Mouse (Mus musculus) adrenal gland, postnatal 4 days (tissue): ENCODE results near the gene Tusc2. TPM values are rescaled to one million over a fixed set of nuclear protein-coding genes. Genes with fewer than 3 reads are reported as not detected.

Experiments used
- DNase-seq, 2 experiments: peaks; one replicate each; pipeline ENCODE4 v3.0.0; 2021 to 2022; ENCODE audit warnings: low spot score in 2 of 2, mixed read lengths in 2 of 2
- total RNA-seq, 2 experiments: library from RNA; stranded (reverse); gene quantifications; 2 replicates each; pipeline ENCODE4 v1.2.3; 2021

Gene Tusc2
- total RNA-seq, 2 experiments from 2014 or later = 31.8 to 33.8 TPM

DNA sequence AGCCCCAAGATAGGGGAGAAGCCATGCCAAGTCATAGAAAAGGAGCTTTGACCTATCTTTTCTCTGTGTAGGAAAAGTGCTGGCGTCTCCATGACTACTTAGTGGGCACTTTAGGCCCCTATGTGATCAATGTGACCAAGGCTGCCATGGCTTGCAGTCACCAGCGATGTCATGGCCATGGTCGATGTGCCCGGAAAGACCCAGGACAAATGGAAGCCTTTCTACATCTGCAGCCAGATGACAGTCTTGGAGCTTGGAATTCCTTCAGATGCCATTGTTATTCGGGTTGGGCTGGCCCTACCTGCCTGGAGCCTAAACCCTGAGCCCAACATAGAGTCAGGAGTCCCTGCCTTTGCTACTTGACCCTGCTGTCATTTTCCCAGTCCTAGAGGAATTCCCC lies 23.4 kb downstream of the Tusc2 start:
- no peak for DNase-seq

DNA sequence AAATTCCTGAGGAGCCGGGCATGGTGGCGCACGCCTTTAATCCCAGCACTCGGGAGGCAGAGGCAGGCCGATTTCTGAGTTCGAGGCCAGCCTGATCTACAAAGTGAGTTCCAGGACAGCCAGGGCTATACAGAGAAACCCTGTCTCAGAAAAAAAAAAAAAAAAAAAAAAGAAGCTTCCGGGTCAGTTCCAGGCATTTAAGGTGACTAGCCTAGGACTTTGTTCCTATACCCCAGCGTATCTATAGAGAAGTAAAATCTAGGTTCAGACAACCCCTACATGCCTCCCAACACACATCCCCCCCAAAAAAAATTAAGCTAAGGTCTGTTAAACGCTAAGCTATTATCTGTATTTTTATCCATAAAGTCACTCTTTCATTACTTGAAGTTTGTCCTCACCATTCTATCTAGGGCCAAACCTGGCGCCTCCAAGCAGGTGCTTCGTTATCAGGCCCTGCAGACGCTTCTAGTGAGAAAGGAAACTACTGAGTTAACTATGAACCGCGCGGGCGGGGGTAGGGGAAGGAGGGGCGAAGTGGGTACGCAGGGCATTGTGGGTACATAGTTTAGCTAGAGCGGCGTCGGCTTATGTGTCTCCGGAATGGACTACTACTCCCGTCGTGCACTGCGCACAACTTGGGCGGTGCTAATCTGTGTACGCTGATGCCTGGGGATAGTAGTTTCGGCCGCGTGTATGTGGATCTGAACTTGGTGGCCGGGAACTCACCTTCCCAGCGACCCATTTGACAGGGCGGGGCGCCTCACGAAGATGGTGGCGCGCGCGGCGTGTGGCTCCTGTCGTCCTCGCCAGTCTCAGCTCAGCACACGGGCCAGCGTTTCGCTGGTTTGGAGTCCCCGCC lies 24.1 kb downstream of the Tusc2 start, which contains the start of gene Ifrd2:
Gene Ifrd2, plus strand, starts transcription at position 669 of the 859 bp plus-strand sequence.
- DNase-seq = peak; percentile 67 to 92

GRCm38 (mm10) chr9:107587833-107588639 lies 25.0 kb downstream of the Tusc2 start:
- DNase-seq = no peak

DNA sequence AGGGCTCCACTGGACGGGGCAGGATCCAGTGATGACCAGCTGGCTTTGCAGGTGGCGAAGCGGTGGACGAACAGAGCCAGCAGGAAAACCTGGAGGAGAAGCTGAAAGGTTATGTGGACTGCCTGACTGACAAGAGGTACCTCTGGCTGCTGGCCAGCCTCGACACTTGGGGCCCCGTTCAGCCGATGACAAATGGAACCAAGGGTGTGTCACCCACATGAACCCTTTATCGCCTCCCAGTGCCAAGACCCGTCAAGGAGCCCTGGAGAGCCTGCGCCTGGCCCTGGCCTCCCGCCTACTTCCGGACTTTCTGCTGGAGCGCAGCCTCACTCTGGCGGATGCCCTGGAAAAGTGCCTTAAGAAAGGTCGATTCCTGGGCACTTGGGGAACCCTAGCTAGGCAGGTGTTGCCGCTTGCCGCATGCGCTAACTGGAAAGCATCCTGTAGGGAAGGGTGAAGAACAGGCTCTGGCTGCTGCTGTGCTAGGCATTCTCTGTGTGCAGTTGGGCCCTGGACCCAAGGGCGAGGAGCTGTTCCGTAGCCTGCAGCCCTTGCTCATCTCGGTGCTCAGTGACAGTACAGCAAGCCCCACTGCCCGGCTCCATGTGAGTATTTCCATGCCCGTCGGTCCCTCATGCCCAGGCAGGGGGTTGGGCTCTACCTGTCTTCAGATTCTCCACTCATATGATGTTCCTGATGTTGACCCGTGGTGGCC lies 27.2 kb downstream of the Tusc2 start:
- no peak for DNase-seq

DNA sequence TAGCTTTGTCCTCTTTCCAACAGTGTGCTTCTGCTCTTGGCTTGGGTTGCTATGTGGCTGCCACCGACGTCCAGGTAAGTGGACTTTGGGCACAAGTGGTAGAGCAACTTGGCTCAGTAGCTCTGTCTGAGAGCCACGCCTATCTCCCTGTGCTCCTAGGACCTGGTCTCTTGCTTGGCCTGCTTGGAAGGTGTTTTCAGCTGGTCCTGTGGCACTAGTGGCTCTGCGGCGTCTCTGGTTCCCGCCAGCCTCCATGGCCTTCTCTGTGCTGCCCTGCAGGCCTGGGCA lies 27.7 kb downstream of the Tusc2 start:
- DNase-seq = no peak

DNA sequence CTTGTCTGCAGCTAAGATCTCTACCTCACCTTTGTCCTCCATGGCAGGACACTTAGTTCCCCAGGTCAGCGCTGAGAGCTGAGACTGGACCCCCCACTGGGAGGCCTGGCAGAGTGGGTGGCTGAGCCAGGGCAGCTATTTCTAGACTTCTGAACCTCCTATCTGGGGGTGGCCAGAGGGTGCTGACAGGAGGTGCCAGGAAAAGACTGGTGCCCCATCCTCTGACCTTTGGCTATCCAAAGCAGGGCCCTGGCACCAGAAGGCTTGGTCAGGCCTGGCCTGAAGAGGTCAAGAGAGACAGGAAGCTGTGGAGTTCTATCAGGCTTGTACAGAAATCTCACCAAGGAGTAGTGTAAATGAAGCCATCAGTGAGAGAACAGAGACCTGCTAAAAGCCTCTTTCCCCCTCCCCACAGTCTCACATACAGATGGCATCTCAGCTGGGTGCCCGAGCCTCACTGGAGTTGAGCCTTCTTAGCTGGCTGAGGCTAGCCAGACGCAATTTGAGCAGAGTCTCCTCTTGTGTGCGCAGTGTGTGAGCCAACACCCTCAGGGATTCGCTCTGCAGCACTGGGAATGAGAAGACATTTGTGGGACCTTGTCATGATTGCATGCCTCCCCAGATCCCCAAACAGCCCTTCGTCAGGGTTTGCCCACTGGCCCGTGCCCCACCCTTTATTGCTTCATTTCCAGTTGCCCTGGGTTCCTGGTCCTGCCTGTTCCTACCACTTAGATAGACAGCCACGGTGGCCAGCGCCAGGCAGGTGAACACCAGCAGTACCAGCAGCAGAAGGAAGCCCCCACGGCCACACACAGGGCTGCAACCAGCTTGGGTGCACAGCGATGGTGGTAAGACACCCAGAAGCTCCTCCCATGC lies 30.3 kb downstream of the Tusc2 start:
- no peak for DNase-seq

DNA sequence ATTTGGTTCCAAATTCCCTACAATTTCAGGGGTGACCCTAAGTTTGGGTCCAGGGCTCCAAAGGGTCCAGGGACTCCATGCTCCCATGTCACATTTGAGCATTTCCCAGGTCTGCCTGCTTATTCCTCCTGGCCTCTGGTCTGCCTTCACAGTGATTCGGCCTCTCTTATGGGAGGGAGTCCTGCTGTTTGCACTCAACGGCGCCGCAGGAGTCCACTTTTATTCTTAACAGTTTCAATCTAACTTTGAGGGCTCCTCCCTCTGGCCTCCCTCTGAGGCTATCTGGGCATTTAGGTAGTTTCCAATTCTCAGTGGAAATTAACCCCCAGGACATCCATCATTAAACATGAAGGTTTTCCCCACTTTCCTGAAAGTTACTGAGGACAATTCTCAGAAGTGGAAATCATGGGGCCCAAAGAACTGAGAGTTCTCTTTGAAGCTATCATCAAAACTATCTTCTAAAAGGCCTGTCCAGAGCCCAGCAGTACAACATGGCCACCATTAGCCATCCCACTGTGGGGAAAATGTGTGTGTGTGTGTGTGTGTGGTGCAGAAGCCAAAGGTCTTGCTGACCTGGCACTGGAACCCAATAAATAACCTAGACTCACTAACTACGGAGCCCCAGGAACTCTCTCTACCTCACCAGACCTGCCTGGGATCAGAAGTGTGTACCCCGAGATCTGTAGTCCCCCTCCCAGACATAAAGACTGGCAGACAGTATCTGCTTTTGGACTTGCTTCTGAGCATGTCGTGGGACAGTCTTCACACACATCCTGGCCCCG lies 31.4 kb downstream of the Tusc2 start:
- no peak for DNase-seq

DNA sequence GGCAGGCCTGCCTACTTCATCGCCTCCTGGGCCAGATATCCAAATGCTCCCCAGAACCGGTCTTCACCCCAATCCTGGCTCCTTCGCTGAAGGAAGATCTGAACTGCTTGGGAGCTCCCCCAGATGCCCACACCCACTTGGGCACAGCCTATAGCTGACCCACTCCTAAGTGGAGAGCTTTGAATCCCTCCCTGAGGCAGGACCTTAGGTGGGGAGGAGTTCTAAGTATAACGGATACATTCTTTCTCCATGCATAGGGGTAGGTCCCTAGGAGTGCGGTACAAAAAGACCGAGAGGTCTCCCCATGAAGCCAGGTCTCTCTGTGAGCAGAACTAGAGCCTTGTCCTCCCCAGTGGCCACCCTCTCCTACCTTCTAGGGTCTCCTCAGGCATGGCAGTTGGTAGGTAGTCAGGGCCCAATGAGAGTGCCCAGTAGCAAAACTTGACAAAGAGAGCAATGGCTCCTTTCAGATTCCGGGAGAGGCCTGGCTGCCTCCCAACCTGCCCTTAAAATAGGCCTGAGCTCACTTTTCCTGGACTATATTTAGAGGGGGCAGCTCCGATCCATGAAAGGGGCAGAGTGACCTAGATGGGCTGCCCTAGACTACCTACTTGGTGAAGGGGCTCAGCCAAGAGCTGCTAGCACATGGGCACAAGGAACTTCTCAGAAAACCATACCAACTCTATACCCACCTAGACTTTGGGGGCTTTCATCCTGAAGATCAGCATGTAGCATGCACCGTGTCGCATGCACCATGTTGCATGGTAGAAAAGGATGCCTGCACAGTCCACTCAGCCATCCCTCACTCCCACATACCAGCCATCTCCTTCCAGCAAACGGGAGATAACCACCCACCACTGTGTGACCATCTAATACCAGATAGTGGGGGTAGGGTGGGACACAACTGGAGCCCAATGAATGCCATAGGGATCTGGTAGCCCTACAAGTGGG lies 33.8 kb downstream of the Tusc2 start:
- no peak for DNase-seq

- DNase-seq = no peak
Observed at GRCm38 (mm10) chr9:107598385-107598784, 35.3 kb downstream of the Tusc2 start.

DNA sequence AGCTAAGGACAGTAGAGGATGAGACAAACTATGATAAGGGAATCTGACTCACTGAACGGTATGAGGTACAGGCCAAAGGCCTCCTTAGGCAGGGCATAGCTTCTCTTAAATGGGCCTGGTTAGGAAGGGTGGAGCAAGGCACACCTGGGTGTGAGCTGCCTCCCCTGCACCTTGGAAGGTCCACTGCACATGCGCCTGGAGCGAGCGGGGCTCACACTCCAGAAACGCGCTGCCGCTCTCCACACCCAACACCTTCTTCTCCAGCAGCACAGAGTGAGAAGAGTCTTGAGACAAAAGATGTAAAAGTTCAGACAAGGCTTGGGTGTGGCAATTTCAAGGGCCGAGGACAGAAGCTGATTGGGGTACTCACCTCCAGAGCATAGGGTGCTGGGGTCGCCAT lies 36.4 kb downstream of the Tusc2 start:
- DNase-seq = no peak

DNA sequence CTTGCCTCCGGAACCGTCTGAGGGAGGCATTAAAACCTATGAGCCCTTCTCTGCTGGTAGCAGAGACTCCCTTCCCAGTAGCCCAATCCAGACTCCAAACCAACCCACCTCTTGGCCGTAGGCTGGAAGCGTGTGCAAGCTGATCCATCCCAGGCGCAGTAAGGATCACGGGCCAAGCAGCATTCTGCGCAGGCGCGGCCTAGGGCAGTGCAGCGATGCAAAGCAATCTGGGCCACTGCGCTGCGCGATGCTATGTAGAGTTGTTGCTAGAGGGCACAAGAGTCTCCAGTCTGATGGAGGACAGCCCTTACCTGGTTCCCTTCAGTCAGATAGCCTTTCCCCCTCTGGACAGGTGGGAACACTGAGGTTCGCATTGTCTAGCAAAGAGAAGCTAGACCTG lies 36.8 kb downstream of the Tusc2 start:
- DNase-seq = no peak

DNA sequence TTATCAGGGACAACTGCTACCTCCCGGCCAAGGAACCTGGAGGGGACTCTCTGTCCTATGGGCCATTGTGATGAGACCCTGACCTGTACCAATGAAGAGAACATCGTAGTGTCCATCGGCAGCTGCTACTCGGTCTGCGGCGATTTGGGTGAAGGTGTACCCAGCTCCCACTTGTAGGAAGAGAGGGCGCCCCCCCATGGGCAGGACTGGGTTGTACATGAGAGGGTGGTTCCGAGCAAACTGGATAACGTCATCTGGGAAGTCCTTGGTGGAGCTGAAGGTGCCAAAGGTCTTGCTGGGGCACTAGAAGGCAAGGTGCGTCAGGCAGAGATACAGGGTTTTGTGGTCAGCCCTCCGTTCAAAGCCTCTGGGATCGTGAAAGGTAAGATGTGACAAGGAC lies 37.7 kb downstream of the Tusc2 start:
- DNase-seq = no peak

GRCm38 (mm10) chr9:107601275-107601674 lies 38.2 kb downstream of the Tusc2 start:
- DNase-seq = no peak

GRCm38 (mm10) chr9:107602068-107602648 lies 39.1 kb downstream of the Tusc2 start:
- peak; percentile 87 to 91 for DNase-seq

GRCm38 (mm10) chr9:107603251-107603650 lies 40.2 kb downstream of the Tusc2 start:
- no peak for DNase-seq

- no peak for DNase-seq
Observed at GRCm38 (mm10) chr9:107605041-107605661, 42.1 kb downstream of the Tusc2 start.

- DNase-seq = no peak
Observed at GRCm38 (mm10) chr9:107606591-107606990, 43.5 kb downstream of the Tusc2 start.

GRCm38 (mm10) chr9:107607036-107607435 lies 44.0 kb downstream of the Tusc2 start:
- no peak for DNase-seq
